Mouse (Mus musculus) lung, embryonic 16.5 days (tissue): ENCODE data around the gene Kcnip4. TPM values are rescaled to one million over a fixed set of nuclear protein-coding genes. Genes with fewer than 3 reads are reported as not detected.

ENCODE experiments used
- ATAC-seq: fragments of 200-750 bp; cut with Nextera tagmentation; 2 replicates; pipeline ENCODE4 v1.8.0; 2017; ENCODE audit warnings: low read depth, mild to moderate bottlenecking, moderate library complexity
- H3K27ac ChIP-seq: fragments of 300-500 bp; sonication (generic); 2 replicates; pipeline ENCODE4 v1.5.1; 2014; ENCODE audit warnings: mild to moderate bottlenecking, control low read depth, low read length
- H3K27me3 ChIP-seq: fragments of 300-500 bp; sonication (generic); 2 replicates; pipeline ENCODE4 v1.6.1; 2014; ENCODE audit warnings: low read depth, low read length, mixed read lengths; ENCODE audit not compliant: control insufficient read depth, insufficient read depth
- H3K36me3 ChIP-seq: fragments of 300-500 bp; sonication (generic); 2 replicates; pipeline ENCODE4 v1.6.1; 2014; ENCODE audit warnings: low read length; ENCODE audit not compliant: control insufficient read depth, insufficient read depth
- H3K4me1 ChIP-seq: fragments of 300-500 bp; sonication (generic); replicated peaks from 2 replicates; pipeline ENCODE4 v1.6.1; 2014; ENCODE audit warnings: low read length, mixed read lengths; ENCODE audit not compliant: control insufficient read depth, insufficient read depth
- H3K4me2 ChIP-seq: fragments of 300-500 bp; sonication (generic); 2 replicates; pipeline ENCODE4 v1.6.1; 2014; ENCODE audit warnings: low read depth, low read length, control low read depth
- H3K4me3 ChIP-seq: fragments of 300-500 bp; sonication (generic); 2 replicates; pipeline ENCODE4 v1.5.1; 2014; ENCODE audit warnings: mild to moderate bottlenecking, low read length, control low read depth
- H3K9ac ChIP-seq: fragments of 300-500 bp; sonication (generic); 2 replicates; pipeline ENCODE4 v1.6.1; 2014; ENCODE audit warnings: low read length, control low read depth
- H3K9me3 ChIP-seq: fragments of 300-500 bp; sonication (generic); 2 replicates; pipeline ENCODE4 v1.6.1; 2016; ENCODE audit warnings: low read length; ENCODE audit not compliant: control insufficient read depth
- WGBS: fragments of 180-500 bp; shearing (Covaris S2); extraction: QIAGEN DNeasy Blood & Tissue Kit; methylation state at CpG from one replicate; pipeline ENCODE4 v1.1.7; 2014; 5-methylcytosine and 5-hydroxymethylcytosine counted together
- polyA plus RNA-seq: library from polyadenylated mRNA; unstranded; fragments of >200 nt; fragmentation: Nextera tagmentation; extraction: Ambion mirVana; gene quantifications from 2 replicates; pipeline ENCODE4 v1.2.1, GENCODE M21; 2015

Kcnip4 gene
- polyA plus RNA-seq, 1 experiment from 2014 or later, result 1.1 TPM

GRCm38 (mm10) chr5:48490864-48491477, 1033.7 kb downstream of the Kcnip4 start:
- Histone ChIP-seq H3K36me3 (no peaks in the 10 kb centered on the region), H3K4me3 (no peak overlapping the region)
- 74% methylated on average over 3 of the region's 3 CpGs for WGBS

GRCm38 (mm10) chr5:48489549-48490288, 1035.0 kb downstream of the Kcnip4 start:
- no peaks in the 10 kb centered on the region for H3K4me1 ChIP-seq
- H3K4me2 ChIP-seq, result no peak overlapping the region
- H3K9me3 ChIP-seq, result no peaks in the 10 kb centered on the region
- H3K9ac ChIP-seq, result no peak overlapping the region
- no peak overlapping the region for H3K4me3 ChIP-seq
- no peaks in the 10 kb centered on the region for H3K36me3 ChIP-seq
- no peaks in the 10 kb centered on the region for H3K27me3 ChIP-seq
- WGBS, result 52% methylated on average over 5 of the region's 5 CpGs
- no peak for ATAC-seq
- no peak overlapping the region for H3K27ac ChIP-seq

More at GRCm38 (mm10) chr5:48490864-48491477, 1033.7 kb downstream of the Kcnip4 start:
- no peaks in the 10 kb centered on the region for H3K4me1 ChIP-seq
- no peaks in the 10 kb centered on the region for H3K9me3 ChIP-seq
- no peaks in the 10 kb centered on the region for H3K27me3 ChIP-seq
- no peak overlapping the region for H3K4me2 ChIP-seq
- H3K9ac ChIP-seq, result no peak overlapping the region
- no peak for ATAC-seq
- H3K27ac ChIP-seq, result no peak overlapping the region

- no peak overlapping the region for H3K4me2 ChIP-seq
- no peaks in the 10 kb centered on the region for H3K27me3 ChIP-seq
- H3K27ac ChIP-seq, result no peak overlapping the region
- WGBS, result 72% methylated on average over 2 of the region's 2 CpGs
- H3K36me3 ChIP-seq, result no peaks in the 10 kb centered on the region
- ATAC-seq, result no peak
- no peaks in the 10 kb centered on the region for H3K4me1 ChIP-seq
- H3K9ac ChIP-seq, result no peak overlapping the region
- H3K4me3 ChIP-seq, result no peak overlapping the region
- no peaks in the 10 kb centered on the region for H3K9me3 ChIP-seq
These were observed 1041.6 kb downstream of the Kcnip4 start for GRCm38 (mm10) chr5:48483112-48483511.

GRCm38 (mm10) chr5:48460221-48460620, 1064.5 kb downstream of the Kcnip4 start:
- no peak overlapping the region for H3K4me3 ChIP-seq
- 44% methylated on average over 2 of the region's 2 CpGs for WGBS
- ATAC-seq, result no peak
- H3K9me3 ChIP-seq, result no peaks in the 10 kb centered on the region
- H3K27ac ChIP-seq, result no peak overlapping the region
- no peaks in the 10 kb centered on the region for H3K27me3 ChIP-seq
- H3K36me3 ChIP-seq, result no peaks in the 10 kb centered on the region
- H3K9ac ChIP-seq, result no peak overlapping the region
- H3K4me2 ChIP-seq, result no peak overlapping the region
- no peaks in the 10 kb centered on the region for H3K4me1 ChIP-seq

GRCm38 (mm10) chr5:48448888-48449287, 1075.8 kb downstream of the Kcnip4 start:
- Histone ChIP-seq H3K4me3 (no peak overlapping the region), H3K4me2 (no peak overlapping the region), H3K36me3 (no peaks in the 10 kb centered on the region), H3K9ac (no peak overlapping the region), H3K27ac (no peak overlapping the region), H3K9me3 (no peaks in the 10 kb centered on the region), H3K27me3 (no peaks in the 10 kb centered on the region), H3K4me1 (no peaks in the 10 kb centered on the region)
- WGBS, result 69% methylated on average over 1 of the region's 1 CpGs
- no peak for ATAC-seq

GRCm38 (mm10) chr5:48430459-48430858, 1094.2 kb downstream of the Kcnip4 start:
- Histone ChIP-seq H3K4me1 (no peaks in the 10 kb centered on the region), H3K9me3 (no peaks in the 10 kb centered on the region), H3K9ac (no peak overlapping the region), H3K27ac (no peak overlapping the region), H3K36me3 (no peaks in the 10 kb centered on the region), H3K27me3 (no peaks in the 10 kb centered on the region), H3K4me2 (no peak overlapping the region), H3K4me3 (no peak overlapping the region)
- ATAC-seq, result no peak

GRCm38 (mm10) chr5:48421957-48422356, 1102.8 kb downstream of the Kcnip4 start:
- no peak overlapping the region for H3K4me2 ChIP-seq
- no peak for ATAC-seq
- no peaks in the 10 kb centered on the region for H3K36me3 ChIP-seq
- 80% methylated on average over 1 of the region's 1 CpGs for WGBS
- H3K27ac ChIP-seq, result no peak overlapping the region
- H3K4me1 ChIP-seq, result no peaks in the 10 kb centered on the region
- H3K9ac ChIP-seq, result no peak overlapping the region
- H3K9me3 ChIP-seq, result no peaks in the 10 kb centered on the region
- no peaks in the 10 kb centered on the region for H3K27me3 ChIP-seq
- H3K4me3 ChIP-seq, result no peak overlapping the region

GRCm38 (mm10) chr5:48419741-48420140, 1105.0 kb downstream of the Kcnip4 start:
- Histone ChIP-seq H3K4me2 (no peak overlapping the region), H3K36me3 (no peaks in the 10 kb centered on the region), H3K27ac (no peak overlapping the region), H3K9ac (no peak overlapping the region), H3K4me3 (no peak overlapping the region), H3K27me3 (no peaks in the 10 kb centered on the region), H3K9me3 (no peaks in the 10 kb centered on the region), H3K4me1 (no peaks in the 10 kb centered on the region)
- WGBS, result 78% methylated on average over 2 of the region's 2 CpGs
- no peak for ATAC-seq

- ATAC-seq, result no peak
These were observed 1112.4 kb downstream of the Kcnip4 start for GRCm38 (mm10) chr5:48412261-48412660.

More at GRCm38 (mm10) chr5:48412261-48412660, 1112.4 kb downstream of the Kcnip4 start:
- no peak overlapping the region for H3K4me3 ChIP-seq
- no peaks in the 10 kb centered on the region for H3K4me1 ChIP-seq
- H3K27me3 ChIP-seq, result no peaks in the 10 kb centered on the region
- no peak overlapping the region for H3K27ac ChIP-seq
- 91% methylated on average over 4 of the region's 4 CpGs for WGBS
- no peaks in the 10 kb centered on the region for H3K36me3 ChIP-seq
- H3K9me3 ChIP-seq, result no peaks in the 10 kb centered on the region
- no peak overlapping the region for H3K4me2 ChIP-seq
- no peak overlapping the region for H3K9ac ChIP-seq
